Mouse (Mus musculus) CD8-positive naive resting alpha-beta T cell, adult 2 months (primary cell): ENCODE measurements at regions not wholly inside any gene's neighbourhood (a gene's known extent, or its start where the extent isn't known, plus 50 kb on each side); places are given as distances from the start of the nearest gene placed in this dataset.

Source experiments
- DNase-seq, 2 experiments: peaks; one replicate each; pipeline ENCODE4 v3.0.0; 2022; ENCODE audit warnings: low read depth in 2 of 2, low spot score in 2 of 2

DNA sequence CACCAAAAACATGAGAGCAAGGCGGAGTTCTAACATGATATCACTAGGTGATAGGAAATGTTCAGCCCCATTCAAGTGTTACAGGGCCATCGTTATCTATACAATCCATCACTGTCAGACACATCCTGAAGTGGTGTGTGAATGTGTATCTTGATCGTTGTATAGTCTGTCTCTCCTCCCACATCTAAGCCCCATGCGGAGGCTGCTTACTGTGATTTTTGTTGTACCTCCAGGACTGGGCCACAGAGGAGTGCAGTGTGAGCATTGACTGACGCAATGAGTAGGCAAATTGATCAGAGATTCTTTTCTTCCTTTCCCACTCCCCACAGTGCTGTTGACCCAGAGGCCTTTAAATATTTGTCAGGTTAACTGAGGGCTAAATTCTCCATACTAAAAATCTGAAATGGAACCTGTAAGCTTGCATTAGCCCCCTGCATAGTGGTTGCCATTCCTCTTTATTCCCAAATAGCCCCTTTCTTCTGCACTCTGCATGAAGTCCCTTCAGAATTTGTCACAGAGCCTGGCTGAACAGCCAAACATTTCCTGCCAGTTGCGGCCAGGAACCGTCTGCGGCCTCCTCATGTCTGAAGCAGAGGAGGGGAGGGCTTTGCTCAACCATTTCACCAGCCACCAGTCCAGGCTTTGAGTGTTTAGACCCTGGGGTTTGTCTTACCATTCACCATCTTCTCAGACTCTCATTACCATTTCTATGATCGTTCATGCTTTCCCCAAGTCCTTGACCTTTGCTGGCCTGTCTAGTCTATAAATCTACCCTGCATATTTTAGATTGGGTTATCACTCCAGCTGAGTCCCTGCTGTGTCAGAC lies 119.3 kb downstream of the Ttc8 start:
- DNase-seq: no peak

DNA sequence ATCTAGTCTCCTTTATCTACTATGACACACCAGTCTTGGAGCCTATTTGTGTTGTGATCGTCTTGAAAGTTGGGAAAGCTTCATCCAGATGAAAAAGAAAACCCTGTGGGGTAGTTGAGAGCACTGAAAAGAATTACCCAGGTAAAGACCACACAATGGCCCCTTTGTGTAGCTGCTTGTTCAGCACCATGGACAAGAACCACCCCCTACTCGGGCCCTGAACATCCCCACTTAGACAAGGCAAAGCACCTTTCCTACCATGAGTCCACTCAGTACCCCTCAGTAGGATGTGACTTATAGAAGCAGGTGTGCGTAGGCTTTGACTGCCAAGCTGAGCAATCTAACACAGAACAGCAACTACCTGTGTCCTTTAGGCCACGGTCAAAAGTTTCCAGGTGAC lies 121.2 kb downstream of the Ttc8 start:
- no peak for DNase-seq

DNA sequence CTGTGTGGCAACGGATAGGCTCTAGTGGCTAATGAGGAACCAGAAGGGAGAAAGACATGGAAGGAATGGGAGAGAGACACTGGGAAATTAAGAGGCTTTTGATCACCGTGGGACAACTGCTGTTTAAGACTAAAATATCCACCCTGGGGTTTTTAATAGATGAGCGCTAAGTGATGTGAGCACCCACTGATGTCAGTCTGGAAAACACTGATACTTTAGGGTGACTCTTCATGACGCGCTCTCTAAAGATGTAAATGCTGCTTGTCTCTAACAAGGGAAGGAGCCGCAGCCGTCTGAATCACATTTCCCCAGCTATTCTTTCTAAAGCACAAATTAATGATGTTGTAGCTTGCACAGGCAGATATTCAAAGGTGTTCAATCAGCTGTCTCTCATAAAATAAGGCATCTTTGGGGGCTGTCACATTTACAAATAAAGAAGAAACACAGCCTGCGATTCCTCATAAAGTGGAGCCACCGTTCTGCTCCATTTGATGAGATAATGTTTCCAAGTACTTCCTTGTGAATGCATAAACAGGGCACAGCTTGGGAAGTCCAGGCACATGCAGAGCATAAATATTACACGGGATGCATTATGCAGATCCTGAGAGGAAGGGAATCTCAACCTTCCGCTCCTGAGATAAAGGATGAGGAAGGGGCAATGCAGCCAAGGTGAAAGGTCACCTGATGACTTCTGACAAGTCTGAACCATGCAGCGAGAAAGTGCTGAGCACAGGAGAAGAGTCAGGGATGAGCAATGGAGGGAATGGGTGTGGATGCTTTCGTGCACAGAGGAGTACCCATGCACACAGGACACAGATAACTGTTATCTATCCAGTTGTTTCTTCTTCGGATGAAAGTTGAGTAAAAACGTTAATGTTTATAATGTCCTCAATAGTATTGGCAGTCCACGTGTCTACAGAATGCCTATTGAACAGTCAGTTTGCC lies 122.8 kb downstream of the Ttc8 start:
- no peak for DNase-seq

DNA sequence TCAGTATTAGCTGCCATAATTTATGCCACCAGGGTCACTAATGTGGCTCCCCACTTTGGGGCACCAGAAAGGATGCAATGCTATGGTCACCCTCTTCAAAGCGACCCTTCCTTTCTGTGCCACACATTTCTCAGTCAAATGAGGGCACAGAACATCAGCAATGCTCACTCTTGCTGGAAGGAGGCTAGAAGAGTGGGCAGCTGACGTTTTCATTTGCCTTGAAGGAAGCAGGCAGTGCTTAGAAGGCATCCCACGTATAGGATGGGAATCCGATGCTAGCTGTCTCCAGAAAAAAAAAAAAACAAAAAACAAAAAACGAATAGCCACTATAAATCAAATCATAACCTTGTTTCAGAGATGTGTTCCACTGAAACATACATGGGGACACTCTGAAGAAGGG lies 124.1 kb downstream of the Ttc8 start:
- DNase-seq: no peak

DNA sequence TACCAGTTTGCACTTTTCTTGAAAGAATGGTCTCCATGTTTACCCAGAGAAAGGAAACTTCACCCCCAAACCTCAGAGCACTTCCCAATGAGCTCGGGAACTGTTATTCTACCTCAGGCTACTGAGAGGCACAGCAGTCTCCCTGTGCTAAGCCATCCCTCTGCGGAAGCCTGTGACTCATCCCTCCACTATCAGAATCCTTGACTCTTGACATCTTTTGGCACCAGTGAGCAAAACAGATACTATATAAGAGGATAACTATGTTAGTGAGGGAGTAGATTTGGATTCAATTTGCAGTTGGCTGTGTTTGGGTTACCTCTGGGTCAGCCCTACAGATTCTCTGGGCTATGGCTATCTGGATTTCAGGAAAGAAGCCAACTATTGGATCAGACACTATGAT lies 130.1 kb downstream of the Ttc8 start:
- DNase-seq: no peak

DNA sequence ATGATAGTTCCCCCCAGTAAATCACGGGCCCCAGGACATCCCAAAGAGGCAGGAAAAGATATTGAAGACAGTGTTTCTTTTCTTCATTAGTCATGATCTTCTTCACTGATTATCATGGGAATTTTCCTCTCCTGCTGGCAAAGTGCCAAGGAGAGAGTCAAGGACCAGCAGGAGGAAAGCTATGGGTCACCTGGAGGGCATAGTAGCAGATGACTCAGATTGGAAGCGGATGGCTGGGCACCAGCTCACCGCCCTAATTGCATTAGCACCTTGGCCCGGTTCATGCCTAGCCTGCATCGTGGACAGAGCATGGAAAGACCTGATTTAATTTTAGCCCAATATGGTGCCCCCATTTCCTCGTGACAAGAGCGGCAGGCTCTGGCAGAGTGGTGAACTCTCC lies 132.2 kb downstream of the Ttc8 start:
- DNase-seq: no peak

DNA sequence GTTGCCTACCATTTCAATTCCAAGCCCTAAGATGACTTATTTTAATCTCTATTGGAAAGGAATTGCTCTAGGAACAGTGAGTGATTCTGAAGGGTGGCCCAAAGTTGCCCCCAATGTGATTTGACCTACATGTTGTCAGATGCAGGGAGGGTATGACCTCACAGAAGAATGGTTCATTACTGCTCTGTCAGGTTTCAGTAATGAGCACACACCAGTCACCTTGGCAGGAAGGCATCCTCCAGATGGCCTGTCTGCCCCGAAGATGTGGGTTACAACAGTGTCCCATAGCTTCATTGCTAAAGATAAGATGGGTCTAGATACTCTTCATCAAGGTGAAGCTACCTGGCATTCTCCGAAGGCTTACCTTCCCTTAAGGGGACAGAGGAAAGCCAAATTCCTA lies 137.1 kb downstream of the Ttc8 start:
- no peak for DNase-seq

DNA sequence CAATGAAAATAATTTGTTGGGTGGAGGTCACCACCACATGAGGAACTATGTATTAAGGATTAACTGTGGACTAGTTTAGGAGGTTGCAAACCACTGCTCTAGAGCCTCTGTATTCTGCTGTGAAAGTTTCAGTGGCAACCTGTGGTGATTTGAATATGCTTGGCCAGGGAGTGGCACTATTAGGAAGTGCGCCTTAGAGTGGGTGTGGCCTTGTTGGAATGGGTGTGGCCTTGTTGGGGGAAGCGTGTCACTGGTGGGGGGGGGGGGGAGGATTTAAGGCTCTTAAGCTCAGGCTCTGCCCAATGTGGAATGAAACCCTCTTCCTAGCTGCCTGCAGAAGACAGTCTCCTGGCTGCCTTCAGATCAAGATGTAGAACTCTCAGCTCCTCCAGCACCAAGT lies 138.5 kb downstream of the Ttc8 start:
- no peak for DNase-seq

DNA sequence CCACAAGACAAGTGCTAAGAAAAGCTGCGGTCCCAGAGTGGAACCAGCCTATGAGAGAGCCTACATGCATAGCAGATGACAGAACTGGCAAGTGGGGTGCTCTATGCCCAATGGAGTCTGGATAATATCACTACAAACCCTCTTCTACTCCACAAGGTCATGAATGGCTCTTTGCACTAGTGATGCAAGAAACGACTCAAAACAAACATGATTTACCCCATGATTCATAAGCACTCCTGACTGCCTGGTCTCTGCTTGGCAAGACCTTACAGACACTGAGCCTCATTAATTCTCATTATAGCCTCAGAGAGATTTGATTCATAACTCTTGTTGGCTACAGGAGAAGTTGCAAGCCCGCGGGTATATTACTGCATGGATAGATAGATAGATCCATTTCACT lies 139.1 kb downstream of the Ttc8 start:
- DNase-seq: no peak

DNA sequence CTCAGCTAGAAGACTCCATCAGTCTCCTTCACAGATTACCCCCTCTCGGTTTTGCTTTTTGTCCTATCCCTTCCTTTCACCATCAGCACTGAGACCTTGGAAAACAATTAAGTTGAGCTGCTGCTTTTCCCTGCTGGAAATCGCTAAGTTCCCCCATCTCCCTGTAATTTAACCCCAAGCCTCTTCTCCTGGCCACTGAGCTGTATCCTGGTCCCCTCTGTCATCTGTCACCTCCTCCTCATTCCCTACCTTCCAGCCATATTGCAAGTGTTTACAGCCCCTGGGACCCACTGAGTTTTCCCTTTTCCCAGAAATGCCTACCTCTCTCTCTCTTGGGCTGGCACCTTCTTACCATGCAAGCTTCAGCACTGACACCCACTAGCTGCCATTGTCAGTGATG lies 140.3 kb downstream of the Ttc8 start:
- no peak for DNase-seq

DNA sequence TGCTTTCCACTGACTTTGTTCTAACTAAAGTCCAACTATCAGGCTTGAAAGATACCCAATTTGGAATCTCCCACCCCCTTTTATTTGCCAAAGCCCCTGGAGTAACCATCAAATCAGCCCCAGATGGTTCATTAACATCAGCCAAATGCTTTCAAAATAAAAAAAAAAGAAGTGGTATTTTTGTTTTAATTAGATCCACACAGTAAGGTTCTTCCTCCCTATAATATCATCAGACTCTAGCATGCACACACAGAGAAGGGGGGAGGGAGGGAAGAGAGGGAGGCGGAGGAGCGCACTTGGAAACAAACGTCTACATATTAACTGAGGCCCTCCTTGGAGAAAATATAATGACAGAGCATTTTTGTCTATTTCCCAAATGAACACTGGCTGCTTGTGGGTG lies 143.1 kb downstream of the Ttc8 start:
- no peak for DNase-seq

DNA sequence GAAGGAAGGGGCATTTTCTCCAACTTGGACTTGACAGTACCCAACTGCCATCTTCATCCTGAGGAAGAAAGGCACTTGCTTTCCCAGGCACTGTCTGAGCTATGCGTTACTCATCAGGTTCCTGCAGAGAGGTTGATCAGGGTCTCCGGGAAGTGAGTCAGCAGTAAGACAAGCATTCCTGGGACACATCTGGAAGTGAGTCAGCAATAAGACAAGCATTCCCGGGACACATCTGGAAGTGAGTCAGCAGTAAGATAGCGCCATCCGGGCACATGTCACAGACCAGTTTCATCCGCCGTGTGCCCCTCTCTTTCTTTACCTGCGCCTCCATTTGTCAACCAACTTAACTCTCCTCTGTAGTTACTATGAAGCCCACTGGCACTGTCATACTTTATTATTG lies 143.5 kb downstream of the Ttc8 start:
- DNase-seq: no peak

DNA sequence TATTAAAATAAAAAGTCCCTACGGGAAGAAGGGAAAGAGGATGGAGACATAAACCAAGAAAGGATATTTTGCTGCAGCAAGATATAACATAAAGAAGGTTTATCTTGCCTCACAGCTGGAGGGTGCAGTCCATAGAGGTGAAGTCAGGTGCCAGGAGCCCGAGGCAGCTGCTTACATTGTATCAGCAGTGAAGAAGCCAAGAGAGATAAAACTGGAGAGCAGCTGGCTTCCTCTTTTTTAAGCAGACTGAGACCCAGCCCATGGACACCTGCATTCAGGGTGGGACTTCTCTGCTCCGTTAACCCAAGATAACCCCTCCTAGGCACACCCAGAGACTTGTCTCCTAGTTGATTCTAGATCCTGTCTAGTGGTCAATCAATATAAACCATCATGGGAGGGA lies 147.6 kb downstream of the Ttc8 start:
- DNase-seq: no peak

DNA sequence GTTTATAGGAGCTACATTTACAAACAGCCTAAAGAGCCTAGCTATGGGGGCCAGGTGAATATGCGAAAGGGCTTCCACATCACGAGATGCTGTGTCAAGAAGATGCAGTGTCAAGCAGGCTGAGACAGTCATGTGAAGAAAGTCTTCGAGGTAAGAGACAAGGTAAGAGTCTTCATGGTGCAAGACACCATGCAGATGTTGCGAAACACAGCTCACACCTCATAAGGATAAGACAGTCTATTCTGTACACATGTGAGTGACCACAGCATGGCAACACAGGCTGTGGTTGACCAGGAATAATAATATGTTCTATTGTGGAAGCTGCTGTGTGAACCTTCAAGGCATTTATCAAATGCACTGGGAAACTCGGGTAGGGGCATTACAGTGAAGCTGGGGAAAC lies 153.4 kb downstream of the Ttc8 start:
- DNase-seq: no peak

DNA sequence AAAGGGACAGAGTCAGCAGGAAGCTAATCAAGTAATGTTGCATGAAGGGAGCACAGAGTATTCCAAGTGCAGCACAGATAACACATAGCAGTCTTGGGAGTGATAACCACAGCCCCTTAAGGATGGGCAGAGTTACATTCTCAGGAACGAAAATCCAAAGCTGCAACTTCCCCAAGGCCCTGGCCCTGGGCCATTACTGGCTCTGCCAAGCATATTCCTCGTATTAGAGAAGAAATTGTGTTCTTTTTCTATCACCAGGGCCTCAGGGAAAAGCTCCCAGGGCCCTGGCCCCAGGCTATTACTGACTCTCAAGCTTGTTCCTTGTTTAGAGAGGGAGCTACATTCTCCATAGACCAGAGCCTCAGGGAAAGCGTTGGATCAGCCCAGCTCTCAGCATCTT lies 157.0 kb downstream of the Ttc8 start:
- DNase-seq: no peak

DNA sequence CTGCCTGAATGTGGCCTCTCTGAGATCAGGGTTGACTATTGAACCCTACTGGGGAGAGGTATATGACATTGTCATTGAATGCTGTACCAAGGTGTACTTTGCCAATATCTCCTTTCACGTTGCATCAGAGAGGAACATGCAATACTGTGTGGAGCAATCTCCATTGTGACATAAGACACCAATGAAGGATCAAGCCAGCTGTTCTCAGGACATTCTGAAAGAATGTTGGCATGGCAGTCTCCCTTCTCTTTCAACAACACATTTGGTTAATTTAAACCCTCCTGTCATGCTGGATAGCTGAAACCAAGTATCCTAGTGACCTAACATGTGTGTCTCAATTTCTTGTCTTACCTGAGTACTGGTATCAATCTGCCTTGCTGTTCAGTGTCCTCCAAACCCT lies 159.5 kb downstream of the Ttc8 start:
- DNase-seq: no peak

DNA sequence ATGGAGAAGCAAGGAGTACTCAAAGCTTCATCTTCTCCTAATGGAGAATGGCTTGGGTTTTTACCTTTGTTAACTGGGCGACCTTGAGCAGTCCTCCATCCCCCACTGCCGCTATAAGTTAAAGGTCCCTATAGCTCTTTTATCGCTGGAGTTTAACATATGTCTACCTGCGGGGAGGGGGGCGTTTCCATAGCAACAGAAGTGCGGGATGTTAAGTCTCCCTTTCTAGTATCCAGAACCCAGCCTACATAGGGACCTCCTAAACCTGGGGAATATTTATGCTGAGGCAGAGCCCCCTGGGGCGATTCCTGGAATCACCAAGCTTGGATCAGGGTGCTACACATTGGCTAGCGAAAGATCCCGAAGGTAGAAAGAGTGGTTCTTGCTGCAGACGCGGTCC lies 163.2 kb downstream of the Ttc8 start:
- DNase-seq: no peak

DNA sequence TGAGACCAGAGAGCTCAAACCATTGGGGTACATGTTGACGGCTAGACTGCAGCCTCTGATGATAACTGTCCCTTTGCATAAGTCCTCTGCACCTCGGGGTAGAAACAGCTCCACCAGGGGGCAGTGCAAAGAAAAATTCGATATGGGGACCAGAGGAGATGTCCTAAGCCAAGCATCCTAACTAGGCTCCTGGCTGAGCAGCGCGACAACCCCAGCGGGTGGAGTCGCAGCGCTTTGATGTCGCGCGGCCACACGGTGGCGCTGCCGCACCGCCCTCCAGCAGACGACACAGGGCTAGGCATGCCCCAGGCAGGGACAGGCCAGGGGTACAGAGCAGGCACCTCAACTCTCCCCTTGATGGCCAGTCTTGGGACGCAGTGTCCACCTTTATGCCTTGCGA lies 163.8 kb downstream of the Ttc8 start:
- peak; percentile 68 to 70 for DNase-seq

DNA sequence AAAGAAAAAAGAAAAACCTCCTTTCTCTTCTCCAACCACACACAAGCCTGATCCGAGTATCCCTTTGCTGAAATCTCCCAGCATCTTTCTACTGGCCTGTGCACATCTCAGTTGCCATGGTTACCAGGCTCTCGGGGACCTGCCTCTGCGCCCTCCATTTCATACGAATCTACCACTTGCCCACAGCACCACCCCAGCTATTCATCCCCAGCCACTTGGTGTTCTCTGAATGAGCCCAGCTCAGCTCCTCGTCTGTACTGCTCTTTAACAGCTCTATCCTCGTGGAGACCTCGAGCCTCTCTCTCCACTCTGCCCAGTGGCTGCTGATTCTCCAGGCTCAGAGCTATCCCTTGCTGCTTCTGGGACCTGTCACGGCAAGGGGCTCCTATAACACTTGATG lies 166.9 kb downstream of the Ttc8 start:
- DNase-seq: no peak

DNA sequence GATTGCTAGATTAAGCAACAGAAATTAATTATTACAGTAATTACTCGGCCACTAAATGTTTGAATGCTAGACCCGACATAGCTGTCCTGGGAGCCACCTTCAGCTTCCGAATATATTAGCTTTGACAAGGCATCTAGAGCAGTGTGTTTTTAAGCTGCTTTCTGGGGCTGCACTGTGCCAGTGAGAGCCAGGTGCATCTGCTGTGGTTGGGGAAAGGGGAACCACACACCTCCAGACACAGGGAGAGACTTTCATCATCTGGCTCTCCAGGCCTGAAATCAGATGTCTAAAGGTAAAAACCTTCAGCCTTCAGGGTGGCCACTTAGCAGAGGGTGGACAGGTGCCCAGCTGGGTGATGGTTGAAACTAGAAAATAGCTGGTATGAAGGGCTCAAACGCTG lies 171.4 kb downstream of the Ttc8 start:
- no peak for DNase-seq

DNA sequence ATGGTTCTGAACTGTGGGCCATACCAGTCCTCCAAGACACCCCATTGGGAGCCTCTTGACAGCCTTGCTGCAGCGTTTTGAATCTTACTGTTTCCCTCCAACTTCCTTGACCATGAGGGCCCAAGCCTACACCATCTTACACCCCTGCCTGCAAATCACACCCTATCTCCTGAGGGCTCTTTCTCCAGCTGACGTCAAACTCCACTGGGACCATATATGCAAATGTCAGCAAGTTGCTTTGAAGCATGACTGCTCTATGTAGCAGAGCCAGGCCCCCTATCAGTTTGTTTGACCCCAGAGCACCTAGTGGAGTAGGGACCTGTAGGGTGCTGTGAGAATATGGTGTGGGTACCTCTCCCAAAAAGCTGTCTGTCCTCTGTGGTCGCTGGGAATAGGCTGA lies 172.8 kb downstream of the Ttc8 start:
- no peak for DNase-seq

DNA sequence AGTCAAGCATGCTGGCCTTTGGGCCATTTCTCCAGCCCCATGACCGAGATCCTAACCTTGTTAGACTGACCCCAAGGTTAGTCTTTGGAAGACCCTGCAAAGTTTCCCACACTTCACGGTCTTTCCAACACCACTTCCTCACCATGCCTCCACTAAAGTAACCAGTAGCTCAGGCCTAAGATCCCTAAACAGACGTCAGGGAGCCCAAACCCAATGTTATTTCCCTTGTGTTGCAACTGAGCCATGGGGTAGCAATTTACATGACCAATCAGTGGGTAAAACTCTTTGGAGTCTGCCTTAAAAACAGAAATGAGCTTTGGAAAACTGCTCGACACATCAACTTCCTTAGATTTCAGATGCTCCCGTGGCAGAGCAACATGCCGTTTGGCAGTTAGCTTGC lies 173.6 kb downstream of the Ttc8 start:
- DNase-seq: no peak
